Mouse (Mus musculus) embryo, embryonic 10.5 days (tissue): Measurements from ENCODE around the gene Col12a1.
A peak's percentile ranks its signal among the peaks of the same experiment; 100 is the strongest.

Experiments
- DNase-seq: peaks from one replicate; pipeline ENCODE4 v3.0.0-alpha.2; 2015; ENCODE audit warnings: low spot score

Col12a1 gene

GRCm38 (mm10) chr9:79718481-79719370, at the start of gene Col12a1:
Gene Col12a1 (minus strand): TSS chr9:79718831.
- peak; percentile 78 for DNase-seq

- no peak for DNase-seq
Observed at GRCm38 (mm10) chr9:79766991-79767545, 48.4 kb upstream of the Col12a1 start.

GRCm38 (mm10) chr9:79765329-79765728, 46.7 kb upstream of the Col12a1 start:
- no peak for DNase-seq

DNA sequence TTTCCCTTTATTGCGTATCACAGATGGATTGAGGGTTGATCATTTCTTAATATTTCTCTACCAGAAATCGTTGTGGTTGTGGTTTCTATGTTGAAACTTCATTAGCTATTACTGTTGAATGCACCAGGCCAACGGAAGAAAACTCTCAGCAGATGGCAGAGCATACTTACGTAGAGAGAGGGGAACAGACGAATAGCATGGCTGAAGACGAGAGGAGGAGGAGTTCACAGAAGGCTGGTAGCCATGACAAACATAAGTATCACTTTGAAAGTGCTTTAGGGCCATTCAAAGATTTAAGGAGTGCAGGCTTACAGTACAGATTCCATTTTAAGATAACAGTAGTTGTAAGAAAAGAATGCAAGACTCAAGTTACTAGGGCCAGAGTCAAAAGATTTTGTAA, 43.9 kb upstream of the Col12a1 start:
- no peak for DNase-seq

DNA sequence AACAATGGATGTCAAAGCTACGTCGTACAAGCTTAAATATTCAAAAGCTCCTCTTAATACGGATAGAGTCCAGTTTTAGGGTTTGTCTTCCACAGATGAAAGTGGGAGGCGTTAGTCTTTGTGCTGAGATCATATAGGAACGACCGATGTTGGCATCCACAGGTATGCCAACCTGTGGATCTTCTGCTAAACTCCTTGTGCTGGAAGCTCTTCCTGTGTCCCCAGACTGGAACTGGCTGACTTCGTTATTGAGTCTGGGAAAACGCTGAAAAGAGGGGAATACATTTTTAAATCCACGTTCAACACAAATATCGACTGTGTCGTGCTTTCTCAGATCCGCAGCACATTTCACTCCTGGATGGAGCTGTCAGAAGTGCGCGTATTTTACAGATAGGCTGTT, 41.4 kb upstream of the Col12a1 start:
- no peak for DNase-seq

DNA sequence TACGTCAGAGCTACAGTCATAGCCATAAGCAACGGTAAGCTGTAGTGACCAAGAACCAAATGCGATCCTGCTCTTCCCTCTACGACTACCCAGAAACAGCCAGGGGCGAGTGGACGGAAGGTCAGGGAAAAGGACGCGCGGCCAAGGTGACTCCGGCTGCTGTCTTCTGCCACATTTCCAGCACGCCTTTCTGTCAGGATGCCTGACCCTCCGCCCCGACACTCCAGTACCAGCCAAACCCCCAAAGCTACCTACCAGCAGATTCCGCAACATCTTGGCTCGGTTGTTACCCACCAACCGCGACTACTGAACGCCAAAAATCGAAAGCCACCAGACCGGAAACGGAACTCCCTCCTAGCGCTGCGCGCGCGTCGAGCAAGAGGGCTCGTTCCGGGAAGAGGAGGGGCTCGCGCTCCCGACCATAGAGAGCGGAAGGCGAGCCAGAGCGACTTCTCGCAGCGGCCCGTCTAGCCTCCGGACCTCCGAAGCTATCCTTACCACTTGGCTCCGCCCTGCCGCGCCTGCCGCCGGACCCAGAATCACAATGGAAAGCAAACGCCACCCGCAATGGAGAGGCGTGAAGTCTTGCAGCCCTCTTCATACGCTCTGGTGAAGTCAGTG, 40.9 kb upstream of the Col12a1 start, which contains the start of gene Cox7a2:
Gene Cox7a2, minus strand, starts transcription at position 494 of the 621 bp plus-strand sequence.
- peak; percentile 98 for DNase-seq

DNA sequence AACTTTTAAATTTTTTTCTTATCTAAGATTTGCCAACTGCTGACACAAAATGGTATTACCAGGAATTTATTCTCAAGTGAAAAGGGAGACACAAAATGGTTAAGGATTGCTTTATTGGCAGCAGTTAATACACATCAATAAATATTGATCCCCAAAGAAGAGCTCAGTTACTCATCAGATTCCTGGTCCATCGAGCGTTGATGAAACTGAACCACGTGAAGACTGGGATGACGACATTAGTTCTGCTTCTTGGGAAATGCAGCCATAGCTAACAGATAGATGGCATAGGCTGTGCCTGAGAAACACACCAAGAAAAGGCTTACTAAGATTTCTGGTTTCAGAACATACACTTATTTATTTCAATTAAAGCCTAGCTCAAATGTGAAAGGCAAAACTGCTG, 36.7 kb upstream of the Col12a1 start:
- no peak for DNase-seq

- DNase-seq = no peak
Observed at GRCm38 (mm10) chr9:79751846-79752245, 33.2 kb upstream of the Col12a1 start.

GRCm38 (mm10) chr9:79750709-79751108, 32.1 kb upstream of the Col12a1 start:
- no peak for DNase-seq

- no peak for DNase-seq
Observed at GRCm38 (mm10) chr9:79745036-79745435, 26.4 kb upstream of the Col12a1 start.

DNA sequence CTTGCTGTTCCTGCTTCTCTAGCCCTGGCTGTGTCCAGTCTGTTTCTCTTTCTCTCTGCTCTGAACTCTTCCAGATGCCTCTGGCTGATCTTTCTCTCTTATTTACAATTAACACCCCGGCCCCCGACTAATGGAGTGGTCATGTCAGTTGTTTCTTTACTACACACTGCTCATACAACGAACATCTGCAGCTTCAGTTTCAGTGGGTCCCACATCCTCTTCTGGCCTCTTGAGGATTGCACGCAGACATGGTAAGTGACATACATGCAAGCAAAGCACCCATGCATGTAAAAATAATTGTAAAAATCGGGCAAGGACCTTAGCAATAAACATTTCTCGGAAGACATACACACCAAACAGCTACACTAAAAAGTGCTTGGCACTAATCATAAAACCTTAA, 17.0 kb upstream of the Col12a1 start:
- no peak for DNase-seq

- no peak for DNase-seq
Observed at GRCm38 (mm10) chr9:79730301-79730700, 11.7 kb upstream of the Col12a1 start.

DNA sequence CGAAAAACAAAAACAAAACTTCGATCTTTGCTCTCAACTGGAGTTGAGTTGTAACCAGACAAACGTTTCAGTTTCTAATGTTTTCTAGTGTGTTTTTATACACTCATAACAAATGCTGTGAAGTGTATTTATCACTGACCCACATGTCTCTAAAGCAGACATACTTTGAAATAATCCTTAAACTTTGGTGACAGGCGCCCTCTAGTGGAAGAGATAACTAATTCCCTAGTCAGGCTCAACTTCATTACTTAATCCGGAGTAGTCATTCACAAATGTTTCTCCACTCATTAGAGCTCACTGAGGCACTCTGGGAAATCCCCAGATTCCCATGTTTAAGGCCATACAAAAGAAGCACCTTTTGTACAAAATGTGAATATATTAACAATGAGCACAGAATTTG, 4.5 kb upstream of the Col12a1 start:
- peak; percentile 84 for DNase-seq

GRCm38 (mm10) chr9:79721056-79721455, 2.4 kb upstream of the Col12a1 start:
- DNase-seq = peak; percentile 87

DNA sequence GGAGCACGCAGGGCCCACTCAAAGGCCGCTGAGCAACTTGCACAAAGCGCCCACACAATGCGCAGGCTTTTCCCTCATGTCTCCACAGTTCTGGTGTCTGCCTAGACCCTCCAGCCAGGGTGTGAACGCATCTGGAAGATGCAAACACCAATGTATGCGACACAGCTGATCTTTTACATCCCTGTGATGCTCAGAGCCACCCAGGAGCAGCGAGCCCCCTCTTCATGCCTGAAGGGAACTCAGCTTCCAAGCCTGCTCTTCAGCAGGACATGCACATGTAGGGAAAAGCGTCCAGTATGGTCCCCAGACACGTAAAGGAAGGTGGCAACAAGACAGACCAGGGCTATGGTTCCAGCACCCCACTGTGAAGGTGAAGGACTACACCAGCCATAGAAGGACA, 1.5 kb upstream of the Col12a1 start:
- peak; percentile 35 for DNase-seq

DNA sequence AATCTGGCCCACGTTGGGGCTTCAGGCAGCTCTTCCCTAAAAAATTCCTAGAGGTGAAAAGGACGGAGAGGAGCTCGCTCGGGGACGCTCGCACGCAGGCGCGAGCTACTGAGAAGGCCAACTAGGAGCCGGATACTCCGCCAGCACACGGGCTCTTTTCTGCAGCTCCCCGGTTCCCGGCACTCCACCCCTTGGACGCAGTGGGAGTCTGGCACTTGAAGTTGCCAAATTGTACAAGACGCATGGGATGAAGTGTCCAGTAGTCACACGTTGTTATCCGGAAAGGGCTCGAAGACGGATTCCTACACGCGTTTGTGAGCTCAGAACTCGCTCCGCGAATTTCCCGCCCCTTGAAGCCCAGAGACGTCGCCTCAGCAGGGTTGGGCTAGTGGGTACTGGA, 820 bp upstream of the Col12a1 start:
- DNase-seq = peak; percentile 66

DNA sequence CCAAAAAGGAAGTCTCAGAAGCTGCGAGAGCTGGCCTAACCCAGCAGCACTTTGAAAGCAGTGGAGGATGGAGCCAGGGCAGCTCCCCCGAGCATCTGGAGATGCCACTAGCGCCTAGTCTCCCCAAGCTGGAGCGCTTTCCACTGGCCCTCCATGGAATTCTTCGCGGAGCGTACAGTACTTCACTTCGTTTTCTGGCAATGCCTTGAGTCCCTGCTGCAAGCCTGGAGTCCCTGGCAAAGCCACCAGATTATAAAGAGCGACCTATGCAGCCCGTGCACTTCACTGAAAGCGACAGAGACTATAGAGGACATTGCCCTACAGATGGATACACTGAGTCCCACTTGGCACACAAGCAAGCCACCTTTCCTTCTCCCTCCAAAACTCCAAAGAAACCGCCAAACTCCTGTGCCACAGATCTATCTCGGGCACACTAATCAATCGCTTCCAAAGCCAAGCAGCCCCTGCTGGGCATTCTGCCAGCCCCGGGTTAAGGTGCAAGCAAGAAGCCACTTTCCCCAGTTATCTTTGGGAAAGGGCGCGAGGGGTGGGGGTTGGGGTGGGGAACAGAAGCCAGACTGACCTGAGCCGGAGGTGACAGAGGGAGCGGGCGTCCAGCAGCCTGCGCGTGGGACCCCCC, 675 bp downstream of the Col12a1 start:
- DNase-seq = peak; percentile 46

GRCm38 (mm10) chr9:79716909-79717835, 1.5 kb downstream of the Col12a1 start:
- DNase-seq = peak; percentile 92

DNA sequence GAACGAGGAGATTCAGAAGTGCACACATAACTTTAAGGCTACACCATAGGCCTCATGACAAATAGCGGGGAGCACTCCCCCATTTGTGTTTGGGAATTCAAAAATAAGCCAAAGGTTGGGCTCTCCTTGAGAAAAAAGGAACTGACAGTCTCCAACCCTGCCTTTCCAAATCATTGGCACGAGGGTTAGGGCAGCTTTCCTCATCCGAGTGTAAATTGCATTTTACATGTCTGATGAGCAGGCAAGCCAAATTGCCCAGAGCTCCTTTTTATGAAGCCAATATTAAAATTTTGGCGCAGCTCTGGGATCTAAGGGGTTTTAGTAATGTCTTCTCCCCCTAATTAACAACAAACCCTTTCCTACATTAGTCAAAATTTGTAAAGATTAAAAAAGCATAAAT, 2.1 kb downstream of the Col12a1 start:
- peak; percentile 39 for DNase-seq

DNA sequence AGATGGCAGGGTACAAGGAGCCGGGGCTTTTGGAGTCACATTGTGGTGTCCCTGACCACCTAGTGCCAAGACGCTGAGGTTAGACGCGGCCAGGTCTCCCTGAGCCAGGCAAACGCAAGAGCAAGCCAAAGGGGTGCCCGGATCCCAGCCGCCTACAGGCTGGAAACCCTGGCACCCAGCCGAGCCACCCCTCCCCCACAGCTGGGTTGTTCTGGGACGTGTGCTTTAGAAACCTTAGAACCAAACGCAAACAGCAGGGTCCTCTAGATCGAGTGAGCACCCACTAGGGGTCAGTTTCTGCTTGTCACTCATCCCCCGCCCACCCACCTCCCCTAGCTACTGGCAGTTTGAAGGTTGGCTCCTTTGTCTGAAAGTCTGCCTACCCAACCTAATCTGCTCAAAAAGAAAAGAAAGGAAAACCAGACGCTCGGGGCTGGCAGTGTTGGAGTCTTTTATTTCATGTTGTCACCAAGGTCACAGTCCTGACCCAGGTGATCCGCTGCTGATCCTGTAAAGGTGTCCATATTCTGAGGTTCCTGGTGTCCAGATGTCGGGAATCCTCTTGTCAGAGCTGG, 4.1 kb downstream of the Col12a1 start:
- DNase-seq = peak; percentile 56
